Mouse (Mus musculus): ENCODE data around the gene Sh2d1b2. TPM values are rescaled to one million over a fixed set of nuclear protein-coding genes. Genes with fewer than 3 reads are reported as not detected.

Sh2d1b2 gene
- total RNA-seq, 1 experiment: not detected

- no peak for DNase-seq (ENCODE audit: low read depth, low spot score)
- H3K9me3 ChIP-seq (ENCODE audit: control insufficient read depth, insufficient read depth, low read depth, low read length): no peaks in the 10 kb centered on the region
- no peak overlapping the region for H3K27ac ChIP-seq (ENCODE audit: insufficient read depth, low read depth, low read length, poor library complexity, severe bottlenecking)
- no peak overlapping the region for H3K4me3 ChIP-seq (ENCODE audit: insufficient read depth in 1 of 2, low read depth in 1 of 2, low read length in 2 of 2, poor library complexity in 1 of 2, severe bottlenecking in 1 of 2)
- peaks cover 2% of the 10 kb centered on the region for H3K36me3 ChIP-seq (ENCODE audit: control insufficient read depth, insufficient read depth, low read length, poor library complexity, severe bottlenecking)
- no peak for TF ChIP-seq HCFC1 (IDR thresholded peaks at IDR 0.05; ENCODE audit: borderline replicate concordance, insufficient read depth, low read length)
- no peak for TF ChIP-seq CHD2 (IDR thresholded peaks at IDR 0.05; ENCODE audit: low read depth, low read length)
- TF ChIP-seq ZNF384 (IDR thresholded peaks at IDR 0.05; ENCODE audit: low read depth, low read length): no peak
- no peak for TF ChIP-seq MAFK (IDR thresholded peaks at IDR 0.05; ENCODE audit: insufficient read depth, low read depth, low read length)
- TF ChIP-seq ZC3H11A (IDR thresholded peaks at IDR 0.05; ENCODE audit: borderline replicate concordance, low read depth, low read length): no peak
- H3K9ac ChIP-seq (ENCODE audit: insufficient read depth, low read depth, low read length, poor library complexity, severe bottlenecking): no peak overlapping the region
- no peaks in the 10 kb centered on the region for H3K4me1 ChIP-seq (ENCODE audit: control insufficient read depth in 2 of 2, insufficient read depth in 2 of 2, low read length in 2 of 2, poor library complexity in 1 of 2)
- in situ Hi-C loops (cut with MboI; ENCODE audit: low sequenced_read_pairs in 2 of 2, unreplicated experiment in 2 of 2): no loop called here
Observed at GRCm38 (mm10) chr1:170191925-170192324, 40.6 kb upstream of the Sh2d1b2 start.

GRCm38 (mm10) chr1:170196211-170196610 lies 36.3 kb upstream of the Sh2d1b2 start:
- in situ Hi-C loops (cut with MboI; ENCODE audit: low sequenced_read_pairs in 2 of 2, unreplicated experiment in 2 of 2): no loop called here
- Histone ChIP-seq H3K9me3 (ENCODE audit: control insufficient read depth, insufficient read depth, low read depth, low read length) (no peaks in the 10 kb centered on the region), H3K9ac (ENCODE audit: insufficient read depth, low read depth, low read length, poor library complexity, severe bottlenecking) (no peak overlapping the region), H3K4me1 (ENCODE audit: control insufficient read depth in 2 of 2, insufficient read depth in 2 of 2, low read length in 2 of 2, poor library complexity in 1 of 2) (no peaks in the 10 kb centered on the region), H3K4me3 (ENCODE audit: insufficient read depth in 1 of 2, low read depth in 1 of 2, low read length in 2 of 2, poor library complexity in 1 of 2, severe bottlenecking in 1 of 2) (no peak overlapping the region), H3K36me3 (ENCODE audit: control insufficient read depth, insufficient read depth, low read length, poor library complexity, severe bottlenecking) (peaks cover 6% of the 10 kb centered on the region), H3K27ac (ENCODE audit: insufficient read depth, low read depth, low read length, poor library complexity, severe bottlenecking) (no peak overlapping the region)
- TF ChIP-seq CHD2 (IDR thresholded peaks at IDR 0.05; ENCODE audit: low read depth, low read length) (no peak), HCFC1 (IDR thresholded peaks at IDR 0.05; ENCODE audit: borderline replicate concordance, insufficient read depth, low read length) (no peak), ZC3H11A (IDR thresholded peaks at IDR 0.05; ENCODE audit: borderline replicate concordance, low read depth, low read length) (no peak), MAFK (IDR thresholded peaks at IDR 0.05; ENCODE audit: insufficient read depth, low read depth, low read length) (no peak), ZNF384 (IDR thresholded peaks at IDR 0.05; ENCODE audit: low read depth, low read length) (no peak)
- no peak for DNase-seq (ENCODE audit: low read depth, low spot score)

- no peak overlapping the region for H3K4me3 ChIP-seq (ENCODE audit: insufficient read depth in 1 of 2, low read depth in 1 of 2, low read length in 2 of 2, poor library complexity in 1 of 2, severe bottlenecking in 1 of 2)
- TF ChIP-seq ZNF384 (IDR thresholded peaks at IDR 0.05; ENCODE audit: low read depth, low read length): no peak
- no peak for TF ChIP-seq HCFC1 (IDR thresholded peaks at IDR 0.05; ENCODE audit: borderline replicate concordance, insufficient read depth, low read length)
- TF ChIP-seq MAFK (IDR thresholded peaks at IDR 0.05; ENCODE audit: insufficient read depth, low read depth, low read length): no peak
- TF ChIP-seq ZC3H11A (IDR thresholded peaks at IDR 0.05; ENCODE audit: borderline replicate concordance, low read depth, low read length): no peak
- TF ChIP-seq CHD2 (IDR thresholded peaks at IDR 0.05; ENCODE audit: low read depth, low read length): no peak
- in situ Hi-C loops (cut with MboI; ENCODE audit: low sequenced_read_pairs in 2 of 2, unreplicated experiment in 2 of 2): loop anchor here (25.0 kb wide), 1 partner anchor 412 kb away; no protein-coding TSS in a partner anchor
- no peak overlapping the region for H3K9ac ChIP-seq (ENCODE audit: insufficient read depth, low read depth, low read length, poor library complexity, severe bottlenecking)
- no peaks in the 10 kb centered on the region for H3K4me1 ChIP-seq (ENCODE audit: control insufficient read depth in 2 of 2, insufficient read depth in 2 of 2, low read length in 2 of 2, poor library complexity in 1 of 2)
- no peak for DNase-seq (ENCODE audit: low read depth, low spot score)
- peaks cover 8% of the 10 kb centered on the region for H3K36me3 ChIP-seq (ENCODE audit: control insufficient read depth, insufficient read depth, low read length, poor library complexity, severe bottlenecking)
- no peak overlapping the region for H3K27ac ChIP-seq (ENCODE audit: insufficient read depth, low read depth, low read length, poor library complexity, severe bottlenecking)
- H3K9me3 ChIP-seq (ENCODE audit: control insufficient read depth, insufficient read depth, low read depth, low read length): no peaks in the 10 kb centered on the region
Observed at GRCm38 (mm10) chr1:170200379-170200778, 32.2 kb upstream of the Sh2d1b2 start.

- Histone ChIP-seq H3K4me1 (ENCODE audit: control insufficient read depth in 2 of 2, insufficient read depth in 2 of 2, low read length in 2 of 2, poor library complexity in 1 of 2) (no peaks in the 10 kb centered on the region), H3K27ac (ENCODE audit: insufficient read depth, low read depth, low read length, poor library complexity, severe bottlenecking) (no peak overlapping the region), H3K4me3 (ENCODE audit: insufficient read depth in 1 of 2, low read depth in 1 of 2, low read length in 2 of 2, poor library complexity in 1 of 2, severe bottlenecking in 1 of 2) (no peak overlapping the region), H3K36me3 (ENCODE audit: control insufficient read depth, insufficient read depth, low read length, poor library complexity, severe bottlenecking) (peaks cover 11% of the 10 kb centered on the region), H3K9ac (ENCODE audit: insufficient read depth, low read depth, low read length, poor library complexity, severe bottlenecking) (no peak overlapping the region), H3K9me3 (ENCODE audit: control insufficient read depth, insufficient read depth, low read depth, low read length) (no peaks in the 10 kb centered on the region)
- no peak for TF ChIP-seq CHD2 (IDR thresholded peaks at IDR 0.05; ENCODE audit: low read depth, low read length)
- TF ChIP-seq ZNF384 (IDR thresholded peaks at IDR 0.05; ENCODE audit: low read depth, low read length): no peak
- TF ChIP-seq MAFK (IDR thresholded peaks at IDR 0.05; ENCODE audit: insufficient read depth, low read depth, low read length): no peak
- TF ChIP-seq HCFC1 (IDR thresholded peaks at IDR 0.05; ENCODE audit: borderline replicate concordance, insufficient read depth, low read length): no peak
- TF ChIP-seq ZC3H11A (IDR thresholded peaks at IDR 0.05; ENCODE audit: borderline replicate concordance, low read depth, low read length): no peak
- in situ Hi-C loops (cut with MboI; ENCODE audit: low sequenced_read_pairs in 2 of 2, unreplicated experiment in 2 of 2): loop anchor here (25.0 kb wide), 1 partner anchor 406 kb away; no protein-coding TSS in a partner anchor
- DNase-seq (ENCODE audit: low read depth, low spot score): no peak
Observed at GRCm38 (mm10) chr1:170206395-170206794, 26.2 kb upstream of the Sh2d1b2 start.

All from ES-E14 (cell line).